Mouse (Mus musculus): ENCODE measurements around the gene Arhgef28. TPM values are rescaled to one million over a fixed set of nuclear protein-coding genes. Genes with fewer than 3 reads are reported as not detected.

The Arhgef28 gene
- total and polyA plus RNA-seq, 2 experiments from 2014 or later = 34.3 to 41.5 TPM

GRCm38 (mm10) chr13:98000841-98001240, 205.4 kb downstream of the Arhgef28 start:
- H3K36me3 ChIP-seq (ENCODE audit: insufficient read depth, low read length) = no peaks in the 10 kb centered on the region
- H3K9me3 ChIP-seq (ENCODE audit: low read length) = no peaks in the 10 kb centered on the region
- H3K27me3 ChIP-seq (ENCODE audit: insufficient read depth, low read length) = no peaks in the 10 kb centered on the region
- H3K4me2 ChIP-seq (ENCODE audit: low read depth, low read length, poor library complexity, severe bottlenecking) = no peak overlapping the region
- no peaks in the 10 kb centered on the region for H3K4me1 ChIP-seq (ENCODE audit: insufficient read depth, low read length)
- no peak for DNase-seq (ENCODE audit: low spot score)
- H3K9ac ChIP-seq (replicated peaks; ENCODE audit: low read length, poor library complexity, severe bottlenecking) = no peak overlapping the region
- 91% methylated on average over 9 of the region's 9 CpGs for WGBS
- no peak overlapping the region for H3K4me3 ChIP-seq (ENCODE audit: low read depth, low read length)
- TF ChIP-seq CTCF (IDR thresholded peaks at IDR 0.05) = no peak
- no peak overlapping the region for H3K27ac ChIP-seq (ENCODE audit: low read depth, low read length)
- ATAC-seq (ENCODE audit: low FRiP score) = no peak

GRCm38 (mm10) chr13:97999130-97999529, 207.1 kb downstream of the Arhgef28 start:
- 75% methylated on average over 8 of the region's 8 CpGs for WGBS
- H3K27ac ChIP-seq (ENCODE audit: low read depth, low read length) = no peak overlapping the region
- TF ChIP-seq CTCF (IDR thresholded peaks at IDR 0.05) = no peak

DNA sequence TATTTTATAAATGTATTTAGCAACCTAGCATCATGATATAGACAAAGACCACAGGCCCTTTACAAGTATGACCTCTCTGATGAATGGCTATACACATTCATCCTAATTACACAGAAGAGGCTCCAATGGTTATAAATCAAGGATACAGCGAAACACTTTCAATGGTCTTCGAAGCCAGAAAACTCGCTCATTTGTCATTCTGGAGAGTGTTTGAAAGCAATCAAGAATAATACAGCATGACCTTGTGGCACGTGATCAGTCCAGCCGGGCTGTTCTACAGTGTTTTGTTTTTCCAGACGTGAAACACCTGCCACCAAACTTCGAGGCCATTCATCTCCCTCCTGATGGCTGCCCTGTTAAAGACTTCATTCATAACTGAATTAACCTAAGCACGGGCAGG, 207.7 kb downstream of the Arhgef28 start:
- ATAC-seq (ENCODE audit: low FRiP score) (no peak), DNase-seq (ENCODE audit: low spot score) (peak; percentile 10)
- Histone ChIP-seq H3K4me3 (ENCODE audit: low read depth, low read length) (no peak overlapping the region), H3K27me3 (ENCODE audit: insufficient read depth, low read length) (no peaks in the 10 kb centered on the region), H3K4me1 (ENCODE audit: insufficient read depth, low read length) (no peaks in the 10 kb centered on the region), H3K9ac (replicated peaks; ENCODE audit: low read length, poor library complexity, severe bottlenecking) (no peak overlapping the region), H3K9me3 (ENCODE audit: low read length) (no peaks in the 10 kb centered on the region), H3K36me3 (ENCODE audit: insufficient read depth, low read length) (peaks cover 3% of the 10 kb centered on the region; the same call in 1 of the 2 replicates), H3K4me2 (ENCODE audit: low read depth, low read length, poor library complexity, severe bottlenecking) (no peak overlapping the region), H3K27ac (ENCODE audit: low read depth, low read length) (no peak overlapping the region)
- TF ChIP-seq CTCF (IDR thresholded peaks at IDR 0.05) = no peak
- 48% methylated on average over 8 of the region's 8 CpGs for WGBS

More at GRCm38 (mm10) chr13:97999130-97999529, 207.1 kb downstream of the Arhgef28 start:
- ATAC-seq (ENCODE audit: low FRiP score) (no peak), DNase-seq (ENCODE audit: low spot score) (no peak)
- no peaks in the 10 kb centered on the region for H3K9me3 ChIP-seq (ENCODE audit: low read length)
- no peak overlapping the region for H3K9ac ChIP-seq (replicated peaks; ENCODE audit: low read length, poor library complexity, severe bottlenecking)
- H3K4me2 ChIP-seq (ENCODE audit: low read depth, low read length, poor library complexity, severe bottlenecking) = no peak overlapping the region
- no peak overlapping the region for H3K4me3 ChIP-seq (ENCODE audit: low read depth, low read length)
- H3K4me1 ChIP-seq (ENCODE audit: insufficient read depth, low read length) = no peaks in the 10 kb centered on the region
- H3K36me3 ChIP-seq (ENCODE audit: insufficient read depth, low read length) = no peaks in the 10 kb centered on the region; the same call in 1 of the 2 replicates
- H3K27me3 ChIP-seq (ENCODE audit: insufficient read depth, low read length) = no peaks in the 10 kb centered on the region

DNA sequence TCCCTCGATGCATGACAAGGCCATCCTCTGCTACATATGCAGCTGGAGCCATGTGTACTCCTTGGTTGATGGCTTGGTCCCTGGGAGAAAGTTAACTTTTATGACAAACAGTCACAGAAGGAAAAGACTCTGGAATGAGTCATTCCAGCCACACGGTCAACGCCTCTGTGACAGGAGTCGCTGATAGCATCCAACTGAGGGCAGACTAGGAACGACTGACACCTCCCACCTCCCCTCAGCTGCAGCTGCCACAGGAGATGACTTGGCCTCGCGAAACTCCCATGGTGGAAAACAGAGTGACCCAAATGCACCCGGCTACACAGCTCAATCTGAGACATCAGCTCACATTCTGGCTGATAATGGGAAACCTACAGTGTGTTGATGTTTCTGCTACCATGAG, 215.3 kb downstream of the Arhgef28 start:
- H3K36me3 ChIP-seq (ENCODE audit: insufficient read depth, low read length) = peaks cover 5% of the 10 kb centered on the region; the same call in 1 of the 2 replicates
- TF ChIP-seq CTCF (IDR thresholded peaks at IDR 0.05) = no peak
- no peak overlapping the region for H3K9ac ChIP-seq (replicated peaks; ENCODE audit: low read length, poor library complexity, severe bottlenecking)
- H3K4me2 ChIP-seq (ENCODE audit: low read depth, low read length, poor library complexity, severe bottlenecking) = no peak overlapping the region
- no peaks in the 10 kb centered on the region for H3K27me3 ChIP-seq (ENCODE audit: insufficient read depth, low read length)
- H3K9me3 ChIP-seq (ENCODE audit: low read length) = no peaks in the 10 kb centered on the region
- H3K4me3 ChIP-seq (ENCODE audit: low read depth, low read length) = no peak overlapping the region
- no peak for ATAC-seq (ENCODE audit: low FRiP score)
- 90% methylated on average over 8 of the region's 8 CpGs for WGBS
- no peaks in the 10 kb centered on the region for H3K4me1 ChIP-seq (ENCODE audit: insufficient read depth, low read length)
- DNase-seq (ENCODE audit: low spot score) = no peak
- no peak overlapping the region for H3K27ac ChIP-seq (ENCODE audit: low read depth, low read length)

- 79% methylated on average over 6 of the region's 6 CpGs for WGBS
- Histone ChIP-seq H3K4me3 (ENCODE audit: low read depth, low read length) (no peak overlapping the region), H3K4me1 (ENCODE audit: insufficient read depth, low read length) (no peaks in the 10 kb centered on the region), H3K9ac (replicated peaks; ENCODE audit: low read length, poor library complexity, severe bottlenecking) (no peak overlapping the region), H3K27ac (ENCODE audit: low read depth, low read length) (no peak overlapping the region), H3K9me3 (ENCODE audit: low read length) (no peaks in the 10 kb centered on the region), H3K36me3 (ENCODE audit: insufficient read depth, low read length) (peaks cover 2% of the 10 kb centered on the region; the same call in 1 of the 2 replicates), H3K4me2 (ENCODE audit: low read depth, low read length, poor library complexity, severe bottlenecking) (no peak overlapping the region), H3K27me3 (ENCODE audit: insufficient read depth, low read length) (no peaks in the 10 kb centered on the region)
- no peak for DNase-seq (ENCODE audit: low spot score)
- no peak for ATAC-seq (ENCODE audit: low FRiP score)
- TF ChIP-seq CTCF (IDR thresholded peaks at IDR 0.05) = no peak
These were observed 217.4 kb downstream of the Arhgef28 start for GRCm38 (mm10) chr13:97988796-97989195.

DNA sequence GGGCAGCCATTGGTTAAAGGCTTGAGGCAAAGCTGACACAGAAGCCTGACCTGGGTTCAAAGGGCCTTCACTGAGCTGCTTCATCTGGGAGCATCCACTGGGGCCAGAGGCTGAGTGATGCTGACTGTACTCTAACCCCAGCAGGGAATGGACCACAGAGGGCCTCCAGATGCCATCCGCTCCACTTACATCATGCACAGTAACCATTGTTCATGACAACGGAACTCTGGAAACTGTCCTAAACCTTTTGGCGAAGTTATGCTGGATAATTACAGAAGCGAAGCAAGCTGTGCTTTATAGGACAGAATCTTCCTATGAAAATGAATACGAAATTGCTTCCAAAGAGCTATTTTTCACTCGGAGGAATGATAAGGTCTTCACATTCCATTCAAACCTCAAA, 219.5 kb downstream of the Arhgef28 start:
- no peak for ATAC-seq (ENCODE audit: low FRiP score)
- DNase-seq (ENCODE audit: low spot score) = no peak
- no peaks in the 10 kb centered on the region for H3K4me1 ChIP-seq (ENCODE audit: insufficient read depth, low read length)
- H3K27me3 ChIP-seq (ENCODE audit: insufficient read depth, low read length) = no peaks in the 10 kb centered on the region
- H3K4me2 ChIP-seq (ENCODE audit: low read depth, low read length, poor library complexity, severe bottlenecking) = no peak overlapping the region
- H3K27ac ChIP-seq (ENCODE audit: low read depth, low read length) = no peak overlapping the region
- 87% methylated on average over 6 of the region's 6 CpGs for WGBS
- H3K36me3 ChIP-seq (ENCODE audit: insufficient read depth, low read length) = 0 out of 2 replicates have a peak, but pooled peaks cover 2% of the 10 kb centered on the region
- H3K4me3 ChIP-seq (ENCODE audit: low read depth, low read length) = no peak overlapping the region
- no peak for TF ChIP-seq CTCF (IDR thresholded peaks at IDR 0.05)
- H3K9me3 ChIP-seq (ENCODE audit: low read length) = no peaks in the 10 kb centered on the region
- no peak overlapping the region for H3K9ac ChIP-seq (replicated peaks; ENCODE audit: low read length, poor library complexity, severe bottlenecking)

Measured in midbrain, postnatal 0 days (tissue).